Mouse (Mus musculus): ENCODE measurements around the gene Plekha4.

- TF ChIP-seq CTCF (conservative IDR thresholded peaks at IDR 0.05; ENCODE audit: low read length) (no peak), POU5F1 (IDR thresholded peaks at IDR 0.05; ENCODE audit: borderline replicate concordance, low read length) (no peak), NANOG (IDR thresholded peaks at IDR 0.05; ENCODE audit: borderline replicate concordance, low read length) (no peak)
These were observed 5.5 kb upstream of the Plekha4 start for GRCm38 (mm10) chr7:45520605-45521004.

All from E14TG2a.4 (cell line).